Mouse (Mus musculus) stomach, postnatal 0 days (tissue): Measurements from ENCODE around the gene Sox5. TPM values are rescaled to one million over a fixed set of nuclear protein-coding genes. Genes with fewer than 3 reads are reported as not detected.

Experiments
- ATAC-seq: fragments of 200-750 bp; cut with Nextera tagmentation; 2 replicates; pipeline ENCODE4 v1.8.0; 2017; ENCODE audit not compliant: low FRiP score, low TSS enrichment
- DNase-seq: peaks from one replicate; pipeline ENCODE4 v3.0.0-alpha.2; 2016; ENCODE audit warnings: low spot score
- H3K27ac ChIP-seq: fragments of 300-500 bp; sonication (generic); replicated peaks from 2 replicates; pipeline ENCODE4 v1.5.1; 2014; ENCODE audit warnings: mild to moderate bottlenecking, control low read depth
- H3K27me3 ChIP-seq: fragments of 300-500 bp; sonication (generic); 2 replicates; pipeline ENCODE4 v1.6.1; 2014; ENCODE audit warnings: low read length; ENCODE audit not compliant: control insufficient read depth, insufficient read depth
- H3K36me3 ChIP-seq: fragments of 300-500 bp; sonication (generic); 2 replicates; pipeline ENCODE4 v1.6.1; 2014; ENCODE audit warnings: low read length, mixed read lengths; ENCODE audit not compliant: control insufficient read depth, insufficient read depth
- H3K4me1 ChIP-seq: fragments of 300-500 bp; sonication (generic); replicated peaks from 2 replicates; pipeline ENCODE4 v1.6.1; 2014; ENCODE audit warnings: antibody characterized with exemption; ENCODE audit not compliant: control insufficient read depth, insufficient read depth
- H3K4me2 ChIP-seq: fragments of 300-500 bp; sonication (generic); replicated peaks from 2 replicates; pipeline ENCODE4 v1.6.1; 2014; ENCODE audit warnings: low read depth, mild to moderate bottlenecking, control low read depth, moderate library complexity
- H3K4me3 ChIP-seq: fragments of 300-500 bp; sonication (generic); 2 replicates; pipeline ENCODE4 v1.5.1; 2014; ENCODE audit warnings: low read depth, low read length, control low read depth
- H3K9ac ChIP-seq: fragments of 300-500 bp; sonication (generic); 2 replicates; pipeline ENCODE4 v1.6.1; 2014; ENCODE audit warnings: mild to moderate bottlenecking, low read length, control low read depth, mixed read lengths
- H3K9me3 ChIP-seq: fragments of 300-500 bp; sonication (generic); 2 replicates; pipeline ENCODE4 v1.6.1; 2016; ENCODE audit warnings: low read length; ENCODE audit not compliant: control insufficient read depth
- CTCF ChIP-seq: IDR thresholded peaks from 2 replicates; pipeline ENCODE4 v1.5.1; 2016; ENCODE audit warnings: antibody characterized with exemption, low read depth, mild to moderate bottlenecking, moderate library complexity
- EP300 ChIP-seq: optimal IDR thresholded peaks from 2 replicates; pipeline ENCODE3; 2016; ENCODE audit warnings: antibody characterized with exemption
- WGBS: fragments of 180-500 bp; shearing (Covaris S2); extraction: QIAGEN DNeasy Blood & Tissue Kit; methylation state at CpG from one replicate; pipeline ENCODE4 v1.1.7; 2014; 5-methylcytosine and 5-hydroxymethylcytosine counted together
- polyA plus RNA-seq: library from polyadenylated mRNA; unstranded; fragments of >200 nt; fragmentation: Nextera tagmentation; extraction: Ambion mirVana; gene quantifications from 2 replicates; pipeline ENCODE4 v1.2.1, GENCODE M21; 2015

Gene Sox5
- polyA plus RNA-seq, 1 experiment from 2014 or later: 9.8 TPM

GRCm38 (mm10) chr6:144005132-144005531, 776.6 kb downstream of the Sox5 start:
- 89% methylated on average over 6 of the region's 6 CpGs for WGBS
- TF ChIP-seq CTCF (peak; percentile 10; the same call in 1 of the 2 replicates), EP300 (no peak)
- H3K4me1 ChIP-seq: no peaks in the 10 kb centered on the region
- H3K4me2 ChIP-seq: no peak overlapping the region
- H3K9me3 ChIP-seq: no peaks in the 10 kb centered on the region
- ATAC-seq (no peak), DNase-seq (no peak)
- H3K27ac ChIP-seq: no peak overlapping the region
- no peaks in the 10 kb centered on the region for H3K36me3 ChIP-seq
- no peaks in the 10 kb centered on the region for H3K27me3 ChIP-seq
- H3K4me3 ChIP-seq: no peak overlapping the region
- H3K9ac ChIP-seq: no peak overlapping the region

GRCm38 (mm10) chr6:143998201-143998600, 783.6 kb downstream of the Sox5 start:
- no peak overlapping the region for H3K4me2 ChIP-seq
- H3K36me3 ChIP-seq: no peaks in the 10 kb centered on the region
- DNase-seq: no peak
- H3K9ac ChIP-seq: no peak overlapping the region
- H3K27ac ChIP-seq: no peak overlapping the region
- TF ChIP-seq CTCF: no peak
- H3K27me3 ChIP-seq: no peaks in the 10 kb centered on the region
- 48% methylated on average over 13 of the region's 13 CpGs for WGBS
- H3K4me1 ChIP-seq: no peaks in the 10 kb centered on the region
- ATAC-seq: no peak
- no peaks in the 10 kb centered on the region for H3K9me3 ChIP-seq
- no peak overlapping the region for H3K4me3 ChIP-seq

- Histone ChIP-seq H3K4me3 (no peak overlapping the region), H3K27me3 (no peaks in the 10 kb centered on the region), H3K9me3 (no peaks in the 10 kb centered on the region), H3K27ac (no peak overlapping the region), H3K9ac (no peak overlapping the region), H3K4me1 (no peaks in the 10 kb centered on the region), H3K4me2 (no peak overlapping the region), H3K36me3 (no peaks in the 10 kb centered on the region)
- 54% methylated on average over 11 of the region's 11 CpGs for WGBS
- TF ChIP-seq CTCF: no peak
- TF ChIP-seq EP300: no peak
- ATAC-seq: no peak
- no peak for DNase-seq
These were observed 784.2 kb downstream of the Sox5 start for GRCm38 (mm10) chr6:143997616-143998015.

DNA sequence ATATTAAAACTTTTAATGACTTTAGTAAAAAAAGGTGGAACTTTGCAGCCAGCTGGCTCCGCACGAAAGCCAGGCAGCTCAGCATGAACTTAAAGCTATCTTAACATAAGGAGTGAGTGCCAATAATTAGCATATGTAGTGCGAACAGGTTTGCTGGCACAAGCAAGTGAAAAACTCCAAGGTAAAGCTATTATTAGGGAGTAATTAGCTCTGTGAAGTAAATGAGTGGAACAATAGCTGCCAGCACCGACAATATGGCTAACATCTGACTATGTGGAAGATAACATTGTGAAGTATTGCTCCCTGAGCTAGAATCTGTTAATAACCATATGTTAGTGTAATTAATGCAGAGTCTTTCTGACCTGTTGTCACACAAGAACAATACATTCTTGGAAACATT, 786.7 kb downstream of the Sox5 start:
- no peaks in the 10 kb centered on the region for H3K27me3 ChIP-seq
- DNase-seq: no peak
- H3K4me1 ChIP-seq: no peaks in the 10 kb centered on the region
- H3K9me3 ChIP-seq: no peaks in the 10 kb centered on the region
- H3K27ac ChIP-seq: no peak overlapping the region
- H3K36me3 ChIP-seq: no peaks in the 10 kb centered on the region
- TF ChIP-seq EP300: no peak
- TF ChIP-seq CTCF: no peak
- no peak for ATAC-seq
- no peak overlapping the region for H3K4me2 ChIP-seq
- 66% methylated on average over 4 of the region's 4 CpGs for WGBS
- H3K4me3 ChIP-seq: no peak overlapping the region
- H3K9ac ChIP-seq: no peak overlapping the region

DNA sequence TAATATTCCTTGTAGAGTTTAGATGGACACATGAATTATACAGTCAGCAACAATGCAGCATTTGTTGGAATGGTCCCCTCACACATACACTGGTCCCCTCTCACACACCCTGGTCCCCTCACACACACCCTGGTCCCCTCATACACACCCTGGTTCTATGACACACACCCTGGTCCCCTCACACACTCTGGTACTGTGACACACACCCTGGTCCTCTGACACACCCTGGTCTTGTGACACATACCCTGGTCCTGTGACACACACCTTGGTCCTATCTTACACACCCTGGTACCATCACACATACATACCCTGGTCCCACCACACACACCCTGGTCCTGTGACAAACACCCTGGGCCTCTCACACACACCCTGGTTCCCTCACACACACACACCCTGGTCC, 794.2 kb downstream of the Sox5 start:
- no peaks in the 10 kb centered on the region for H3K36me3 ChIP-seq
- no peak overlapping the region for H3K4me2 ChIP-seq
- H3K27me3 ChIP-seq: no peaks in the 10 kb centered on the region
- no peak for DNase-seq
- no peak for TF ChIP-seq EP300
- no peak for TF ChIP-seq CTCF
- no peak overlapping the region for H3K27ac ChIP-seq
- H3K9me3 ChIP-seq: no peaks in the 10 kb centered on the region
- peak; percentile 88 for ATAC-seq
- no peak overlapping the region for H3K9ac ChIP-seq
- no peaks in the 10 kb centered on the region for H3K4me1 ChIP-seq
- H3K4me3 ChIP-seq: no peak overlapping the region

DNA sequence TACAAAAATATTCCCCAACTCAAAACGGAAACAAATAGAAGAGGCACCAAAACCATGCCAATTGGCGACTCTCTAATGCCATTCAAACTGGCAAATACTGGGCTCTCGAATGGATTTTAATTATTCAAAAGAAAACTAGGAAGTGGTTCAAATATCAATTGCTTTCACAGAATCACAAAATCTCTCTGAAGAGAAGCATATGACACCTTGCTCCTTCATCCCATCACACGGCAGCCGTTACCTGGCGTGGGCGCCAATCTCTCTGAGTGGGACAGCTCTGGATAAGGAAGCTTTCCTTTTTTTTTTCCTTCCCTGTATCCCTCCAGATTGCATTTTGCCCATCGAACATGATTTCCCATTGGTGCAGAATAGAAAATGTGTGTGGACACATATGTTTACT, 801.6 kb downstream of the Sox5 start:
- WGBS: 91% methylated on average over 8 of the region's 8 CpGs

More for the DNA sequence above, 801.6 kb downstream of the Sox5 start:
- no peak for ATAC-seq
- Histone ChIP-seq H3K4me2 (no peak overlapping the region), H3K4me3 (no peak overlapping the region), H3K9ac (no peak overlapping the region), H3K27me3 (no peaks in the 10 kb centered on the region), H3K36me3 (no peaks in the 10 kb centered on the region), H3K27ac (no peak overlapping the region), H3K4me1 (no peaks in the 10 kb centered on the region), H3K9me3 (no peaks in the 10 kb centered on the region)
- no peak for DNase-seq
- TF ChIP-seq EP300: no peak
- TF ChIP-seq CTCF: no peak
